Mouse (Mus musculus): ENCODE results near the gene Elavl1. TPM values are rescaled to one million over a fixed set of nuclear protein-coding genes. Genes with fewer than 3 reads are reported as not detected.

Gene Elavl1
- polyA plus RNA-seq, 1 experiment from 2014 or later: 251 TPM

- WGBS: under 1% methylated on average over 69 of the region's 69 CpGs
- Histone ChIP-seq H3K27me3 (0 out of 2 replicates have a peak, but pooled peaks cover under 1% of the 10 kb centered on the region), H3K27ac (peak within 1 kb of the TSS; percentile 95), H3K9ac (peak within 1 kb of the TSS; percentile 91), H3K4me1 (peaks cover 47% of the 10 kb centered on the region), H3K4me2 (replicated peaks) (peak within 1 kb of the TSS; percentile 86), H3K36me3 (peaks cover 29% of the 10 kb centered on the region), H3K9me3 (replicated peaks) (no peaks in the 10 kb centered on the region), H3K4me3 (peak within 1 kb of the TSS; percentile 89)
- ATAC-seq (ENCODE audit: low FRiP score): peak; percentile 88
Measured at GRCm38 (mm10) chr8:4252934-4253841, 72.0 kb downstream of the Elavl1 start, which contains the start of gene Snapc2. Gene Snapc2 (plus strand): TSS chr8:4253080.

- Histone ChIP-seq H3K9ac (peak overlapping the region; percentile 91), H3K4me1 (peaks cover 38% of the 10 kb centered on the region), H3K27ac (peak overlapping the region; percentile 95; the same call in 1 of the 2 replicates), H3K4me3 (peak overlapping the region; percentile 89), H3K36me3 (peaks cover 36% of the 10 kb centered on the region), H3K27me3 (0 out of 2 replicates have a peak, but pooled peaks cover 4% of the 10 kb centered on the region), H3K4me2 (replicated peaks) (peak overlapping the region; percentile 86), H3K9me3 (replicated peaks) (no peaks in the 10 kb centered on the region)
- 47% methylated on average over 8 of the region's 8 CpGs for WGBS
- no peak for ATAC-seq (ENCODE audit: low FRiP score)
Measured at GRCm38 (mm10) chr8:4252116-4252760, 73.0 kb downstream of the Elavl1 start.

DNA sequence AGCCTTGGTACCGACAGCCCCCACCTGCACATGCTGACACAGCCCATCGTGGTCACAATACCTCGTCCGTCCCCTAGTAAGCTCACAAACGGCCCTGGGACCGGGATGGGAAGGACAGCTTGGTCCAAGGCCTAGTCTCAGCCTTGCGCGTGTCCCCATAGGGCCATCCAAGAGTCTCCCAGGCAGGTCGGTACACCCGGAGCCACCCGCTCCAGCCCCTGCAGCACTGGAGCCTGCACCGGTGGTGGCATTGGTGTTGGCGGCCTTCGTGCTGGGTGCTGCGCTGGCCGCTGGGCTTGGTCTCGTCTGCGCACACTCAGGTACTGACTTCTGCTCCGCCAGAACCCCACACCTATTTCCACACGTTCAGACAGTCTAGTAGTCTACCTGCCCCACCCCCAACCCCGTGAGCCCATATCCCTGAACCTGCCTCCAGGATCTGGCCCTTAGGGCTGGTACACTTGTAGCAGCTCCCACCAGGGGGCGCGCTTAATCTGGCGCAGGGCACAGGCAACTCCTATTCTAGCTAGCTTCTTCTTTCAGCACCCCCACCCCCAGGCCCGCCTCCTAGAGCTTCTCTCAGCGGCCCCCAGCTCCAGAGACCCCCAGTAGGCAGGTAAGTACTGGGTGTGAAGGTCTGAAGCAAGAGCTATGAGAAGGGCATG is 74.8 kb downstream of the Elavl1 start:
- Histone ChIP-seq H3K9me3 (replicated peaks) (no peaks in the 10 kb centered on the region), H3K4me3 (no peak overlapping the region), H3K27ac (no peak overlapping the region), H3K4me1 (peaks cover 29% of the 10 kb centered on the region), H3K9ac (no peak overlapping the region), H3K36me3 (peaks cover 40% of the 10 kb centered on the region), H3K4me2 (replicated peaks) (0 out of 2 replicates have a peak overlapping the region, but pooled peaks have one; percentile 3), H3K27me3 (0 out of 2 replicates have a peak, but pooled peaks cover 4% of the 10 kb centered on the region)
- WGBS: 29% methylated on average over 26 of the region's 26 CpGs
- ATAC-seq (ENCODE audit: low FRiP score): 0 out of 2 replicates have a peak, but pooled peaks have one; percentile 1

GRCm38 (mm10) chr8:4249213-4249612 is 76.0 kb downstream of the Elavl1 start:
- Histone ChIP-seq H3K9ac (no peak overlapping the region), H3K36me3 (peaks cover 43% of the 10 kb centered on the region), H3K4me2 (replicated peaks) (no peak overlapping the region), H3K4me1 (peaks cover 24% of the 10 kb centered on the region), H3K9me3 (replicated peaks) (no peaks in the 10 kb centered on the region), H3K4me3 (no peak overlapping the region), H3K27ac (no peak overlapping the region), H3K27me3 (0 out of 2 replicates have a peak, but pooled peaks cover 4% of the 10 kb centered on the region)
- WGBS: 13% methylated on average over 29 of the region's 29 CpGs
- no peak for ATAC-seq (ENCODE audit: low FRiP score)

DNA sequence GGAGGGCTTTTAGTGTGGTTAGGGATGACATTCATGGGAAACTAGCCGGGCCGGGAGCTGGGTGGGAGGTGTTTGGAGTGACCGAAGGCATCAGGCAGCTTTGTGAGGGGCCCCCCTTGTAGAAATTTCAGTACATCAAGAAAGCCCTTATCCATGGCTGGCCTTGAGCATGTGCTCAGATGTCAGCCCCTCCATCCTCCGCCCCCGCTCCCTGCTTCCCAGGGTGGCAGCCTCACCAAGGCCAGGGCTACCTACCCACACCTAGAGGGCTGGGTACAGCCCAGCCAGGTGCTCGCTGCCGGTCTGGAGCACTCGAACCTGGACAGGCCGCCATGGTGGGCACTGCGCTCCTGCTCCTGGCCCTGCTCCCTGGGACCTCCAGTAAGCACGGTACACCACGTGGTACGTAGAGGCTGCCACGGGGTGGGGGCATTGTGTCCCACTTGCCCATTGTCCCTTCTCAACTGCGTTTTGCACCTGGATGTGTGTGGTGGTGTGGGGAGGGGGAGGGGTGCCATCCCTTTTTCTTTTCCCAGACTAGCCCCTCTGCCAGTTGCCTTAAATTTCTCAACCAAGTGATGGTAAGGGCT is 77.2 kb downstream of the Elavl1 start, which contains the start of gene Tgfbr3l:
TSS of gene Tgfbr3l (plus strand) at position 264 of the 590 bp plus-strand sequence.
- no peak for ATAC-seq (ENCODE audit: low FRiP score)
- H3K4me2 ChIP-seq (replicated peaks): no peak within 1 kb of the TSS
- H3K9ac ChIP-seq: no peak within 1 kb of the TSS
- 79% methylated on average over 15 of the region's 15 CpGs for WGBS
- peaks cover 17% of the 10 kb centered on the region for H3K4me1 ChIP-seq
- H3K27ac ChIP-seq: no peak within 1 kb of the TSS
- no peaks in the 10 kb centered on the region for H3K9me3 ChIP-seq (replicated peaks)
- no peak within 1 kb of the TSS for H3K4me3 ChIP-seq
- peaks cover 54% of the 10 kb centered on the region for H3K36me3 ChIP-seq
- H3K27me3 ChIP-seq: 0 out of 2 replicates have a peak, but pooled peaks cover 4% of the 10 kb centered on the region

DNA sequence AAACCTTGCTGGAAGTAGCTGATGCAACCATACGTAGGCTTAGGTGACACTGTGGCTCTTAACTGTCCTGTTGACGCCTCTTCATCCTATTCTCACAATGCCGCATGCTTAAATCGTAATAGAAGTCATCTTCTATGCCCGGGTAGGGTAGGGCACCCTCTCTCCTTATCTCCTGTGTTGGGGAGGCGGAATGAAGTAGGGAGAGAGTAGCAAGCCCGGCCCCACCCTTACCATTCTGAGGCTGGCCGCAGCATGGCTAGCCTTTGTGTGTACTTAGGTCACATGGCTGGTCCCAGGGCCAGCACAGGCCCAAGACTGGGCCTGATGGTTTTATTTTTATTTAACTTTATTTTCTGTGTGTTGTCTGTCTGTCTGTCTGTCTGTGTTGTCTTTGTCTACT is 78.0 kb downstream of the Elavl1 start:
- Histone ChIP-seq H3K36me3 (peaks cover 62% of the 10 kb centered on the region), H3K9ac (no peak overlapping the region), H3K27me3 (0 out of 2 replicates have a peak, but pooled peaks cover 4% of the 10 kb centered on the region), H3K4me2 (replicated peaks) (no peak overlapping the region), H3K9me3 (replicated peaks) (no peaks in the 10 kb centered on the region), H3K4me1 (peaks cover 12% of the 10 kb centered on the region), H3K27ac (no peak overlapping the region), H3K4me3 (no peak overlapping the region)
- 85% methylated on average over 8 of the region's 8 CpGs for WGBS
- no peak for ATAC-seq (ENCODE audit: low FRiP score)

DNA sequence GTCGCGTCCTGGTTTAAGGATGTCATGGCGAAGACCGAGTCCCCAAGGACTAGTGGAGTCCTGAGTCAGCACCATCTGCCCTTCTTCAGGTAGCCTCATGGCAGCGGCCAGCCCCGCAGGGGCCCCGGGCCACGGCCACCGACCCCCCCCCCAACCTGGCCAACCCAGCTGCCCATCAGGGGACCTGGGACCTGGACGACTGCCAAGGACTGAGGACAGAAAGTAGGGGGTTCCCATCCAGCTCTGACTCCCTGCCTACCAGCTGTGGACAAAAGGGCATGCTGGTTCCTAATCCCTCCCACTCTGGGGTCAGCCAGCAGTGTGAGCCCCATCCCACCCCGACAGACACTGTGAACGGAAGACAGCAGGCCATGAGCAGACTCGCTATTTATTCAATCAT is 79.5 kb downstream of the Elavl1 start:
- no peak overlapping the region for H3K9ac ChIP-seq
- no peak overlapping the region for H3K27ac ChIP-seq
- 0 out of 2 replicates have a peak, but pooled peaks cover 4% of the 10 kb centered on the region for H3K27me3 ChIP-seq
- WGBS: 84% methylated on average over 13 of the region's 13 CpGs
- H3K36me3 ChIP-seq: peaks cover 70% of the 10 kb centered on the region
- H3K4me3 ChIP-seq: no peak overlapping the region
- no peak overlapping the region for H3K4me2 ChIP-seq (replicated peaks)
- H3K9me3 ChIP-seq (replicated peaks): no peaks in the 10 kb centered on the region
- peaks cover 18% of the 10 kb centered on the region for H3K4me1 ChIP-seq
- ATAC-seq (ENCODE audit: low FRiP score): no peak

DNA sequence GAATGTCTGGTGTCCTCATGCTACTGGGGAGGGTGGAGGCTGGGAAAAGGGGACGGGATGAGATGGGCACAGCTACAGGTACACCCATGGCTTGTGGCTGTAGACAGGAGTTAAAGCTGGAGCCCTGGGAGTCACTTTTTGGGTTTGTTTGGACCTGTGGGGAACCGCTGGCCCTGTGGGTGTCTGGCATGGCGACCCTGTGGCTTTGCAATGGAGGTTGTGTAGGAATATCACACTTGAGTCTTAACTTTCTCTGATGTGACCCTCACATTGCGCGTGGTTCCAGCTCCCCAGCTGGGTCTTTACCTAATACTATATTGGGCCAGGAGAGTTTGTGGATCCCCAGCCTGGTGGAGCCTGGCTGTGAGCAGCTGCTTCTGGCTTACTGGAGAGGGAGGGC is 80.2 kb downstream of the Elavl1 start:
- Histone ChIP-seq H3K9me3 (replicated peaks) (no peaks in the 10 kb centered on the region), H3K27me3 (0 out of 2 replicates have a peak, but pooled peaks cover 4% of the 10 kb centered on the region), H3K9ac (no peak overlapping the region), H3K4me3 (no peak overlapping the region), H3K27ac (no peak overlapping the region), H3K4me1 (peaks cover 20% of the 10 kb centered on the region), H3K36me3 (peaks cover 73% of the 10 kb centered on the region), H3K4me2 (replicated peaks) (no peak overlapping the region)
- 93% methylated on average over 5 of the region's 5 CpGs for WGBS
- ATAC-seq (ENCODE audit: low FRiP score): no peak

DNA sequence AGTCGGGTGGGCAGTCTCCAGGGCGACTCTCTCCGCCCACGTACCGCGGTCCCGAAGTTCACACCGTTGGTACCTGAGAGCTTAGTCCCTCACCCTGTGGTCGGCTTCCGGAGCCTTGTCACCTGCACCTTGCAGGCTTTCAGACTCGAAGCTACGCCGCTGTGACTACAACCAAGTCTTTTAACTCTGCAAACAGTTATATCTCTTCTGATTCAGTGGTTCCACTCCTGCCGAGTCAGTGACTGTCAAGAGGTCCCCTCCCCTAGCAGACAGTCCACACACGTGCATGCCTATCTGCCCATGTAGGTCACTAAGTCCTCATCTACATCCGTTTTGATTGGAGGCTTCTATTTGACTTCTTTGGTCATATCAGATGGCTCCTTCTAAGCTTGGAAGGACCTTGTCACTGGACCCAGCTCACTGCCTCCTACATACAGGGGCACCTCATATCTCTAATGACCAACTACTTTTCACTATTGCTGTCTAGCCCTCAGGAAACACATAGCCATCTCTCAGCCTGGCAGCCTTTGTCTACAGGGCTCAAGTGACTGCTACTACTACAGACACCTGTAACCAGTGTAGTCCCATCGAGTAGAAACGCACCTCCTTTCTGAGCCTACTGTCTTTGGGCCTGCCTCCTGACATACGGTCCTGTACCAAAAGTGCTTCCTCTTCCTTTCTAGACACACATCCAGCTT is 85.9 kb downstream of the Elavl1 start:
- Histone ChIP-seq H3K4me2 (replicated peaks) (peak overlapping the region; percentile 85), H3K4me1 (peaks cover 25% of the 10 kb centered on the region), H3K9ac (peak overlapping the region; percentile 83), H3K9me3 (replicated peaks) (no peaks in the 10 kb centered on the region), H3K27me3 (0 out of 2 replicates have a peak, but pooled peaks cover 4% of the 10 kb centered on the region), H3K4me3 (peak overlapping the region; percentile 81), H3K36me3 (peaks cover 34% of the 10 kb centered on the region), H3K27ac (peak overlapping the region; percentile 92)
- peak; percentile 26; the same call in 1 of the 2 replicates for ATAC-seq (ENCODE audit: low FRiP score)
- WGBS: 14% methylated on average over 19 of the region's 19 CpGs

- no peaks in the 10 kb centered on the region for H3K9me3 ChIP-seq (replicated peaks)
- peak; percentile 93 for ATAC-seq (ENCODE audit: low FRiP score)
- H3K4me3 ChIP-seq: peak within 1 kb of the TSS; percentile 81
- H3K27ac ChIP-seq: peak within 1 kb of the TSS; percentile 92
- H3K27me3 ChIP-seq: 0 out of 2 replicates have a peak, but pooled peaks cover 4% of the 10 kb centered on the region
- H3K36me3 ChIP-seq: peaks cover 26% of the 10 kb centered on the region
- under 1% methylated on average over 56 of the region's 71 CpGs for WGBS
- peak within 1 kb of the TSS; percentile 83 for H3K9ac ChIP-seq
- H3K4me1 ChIP-seq: peaks cover 25% of the 10 kb centered on the region
- H3K4me2 ChIP-seq (replicated peaks): peak within 1 kb of the TSS; percentile 85
Measured at GRCm38 (mm10) chr8:4238434-4239192, 86.6 kb downstream of the Elavl1 start, which contains the start of the genes Map2k7 and Gm49320. Gene Map2k7 (plus strand): TSS chr8:4238740. Gene Gm49320 (plus strand): TSS chr8:4238865.

Data from hindbrain, embryonic 12.5 days (tissue).